Mouse (Mus musculus) thymus, adult 2 months (tissue): ENCODE measurements around the gene Foxm1. TPM values are rescaled to one million over a fixed set of nuclear protein-coding genes. Genes with fewer than 3 reads are reported as not detected.

Source experiments
- DNase-seq: peaks from one replicate; pipeline ENCODE4 v3.0.0; 2021
- H3K27ac ChIP-seq: fragments of 200-500 bp; 2 replicates; pipeline ENCODE4 v1.5.1; 2012; ENCODE audit warnings: low read length, control low read depth; ENCODE audit not compliant: control insufficient read depth, insufficient read depth
- H3K27me3 ChIP-seq: fragments of 200-500 bp; 2 replicates; pipeline ENCODE4 v1.6.1; 2012; ENCODE audit warnings: mild to moderate bottlenecking, low read length, moderate library complexity, mixed read lengths; ENCODE audit not compliant: control insufficient read depth, insufficient read depth
- H3K36me3 ChIP-seq: fragments of 200-500 bp; 2 replicates; pipeline ENCODE4 v1.6.1; 2012; ENCODE audit warnings: mild to moderate bottlenecking, low read length, moderate library complexity; ENCODE audit not compliant: control insufficient read depth, insufficient read depth
- H3K4me1 ChIP-seq: fragments of 200-500 bp; replicated peaks from 2 replicates; pipeline ENCODE4 v1.6.1; 2012; ENCODE audit warnings: low read length; ENCODE audit not compliant: control insufficient read depth, insufficient read depth
- H3K4me3 ChIP-seq: fragments of 200-500 bp; 2 replicates; pipeline ENCODE4 v1.5.1; 2012; ENCODE audit warnings: mild to moderate bottlenecking, low read length, control low read depth, moderate library complexity; ENCODE audit not compliant: control insufficient read depth, insufficient read depth
- CTCF ChIP-seq: fragments of 200-500 bp; IDR thresholded peaks from 2 replicates; pipeline ENCODE4 v1.5.1; 2012; ENCODE audit warnings: mild to moderate bottlenecking, control low read depth, low read length, moderate library complexity, borderline replicate concordance; ENCODE audit not compliant: control insufficient read depth, poor library complexity, insufficient read depth; ENCODE audit errors: extremely low read depth
- POLR2A ChIP-seq: fragments of 200-500 bp; IDR thresholded peaks from 2 replicates; pipeline ENCODE4 v1.6.1; 2012; ENCODE audit warnings: mild to moderate bottlenecking, low read length, control low read depth, moderate library complexity; ENCODE audit not compliant: control insufficient read depth, poor library complexity, insufficient read depth; ENCODE audit errors: extremely low read depth
- WGBS: fragments of 180-500 bp; shearing (Covaris S2); methylation state at CpG from one replicate; pipeline ENCODE4 v1.1.7; 2018; 5-methylcytosine and 5-hydroxymethylcytosine counted together
- polyA plus RNA-seq: library from polyadenylated mRNA; depleted of rRNA; stranded (reverse); fragments of >200 nt; gene quantifications from 2 replicates; pipeline ENCODE4 v1.2.3, GENCODE M21; 2012

Foxm1 gene
- polyA plus RNA-seq, 1 experiment = 115 TPM

DNA sequence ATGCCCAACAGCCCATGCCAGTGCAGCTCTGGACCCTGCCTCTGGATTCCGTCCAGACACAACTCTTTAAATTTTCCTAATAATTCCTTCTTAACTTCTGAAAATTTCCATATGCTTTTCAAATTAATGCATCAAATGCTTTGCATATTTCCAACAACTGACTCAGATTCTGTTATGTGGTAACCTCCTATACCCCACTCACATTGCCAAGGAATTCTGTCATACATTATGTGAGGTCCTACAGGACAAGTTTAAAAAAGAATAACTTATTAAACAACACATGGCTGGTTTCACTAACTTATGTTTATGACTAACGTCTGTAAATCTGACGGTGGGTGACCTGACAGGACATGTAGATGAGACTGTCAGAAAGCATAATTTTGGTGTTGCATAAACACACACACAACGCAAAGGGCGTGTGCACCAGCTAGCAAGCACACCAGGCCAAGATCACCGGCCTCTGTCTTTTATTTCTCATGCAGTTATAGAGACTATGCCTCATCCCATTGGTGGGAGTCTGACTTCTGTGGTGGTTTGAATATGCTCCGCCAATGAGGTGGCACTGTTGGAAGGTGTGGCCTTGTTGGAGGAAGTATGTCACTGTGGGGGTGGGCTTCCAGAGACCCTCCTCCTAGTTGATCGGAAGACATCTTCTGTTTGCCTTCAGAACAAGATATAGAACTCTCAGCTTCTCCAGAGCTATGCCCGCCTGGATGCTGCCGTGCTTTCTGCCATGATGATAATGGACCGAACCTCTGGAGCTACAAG is 20.6 kb upstream of the Foxm1 start:
- no peaks in the 10 kb centered on the region for H3K27me3 ChIP-seq
- no peak overlapping the region for H3K4me3 ChIP-seq
- 95% methylated on average over 11 of the region's 11 CpGs for WGBS
- no peak overlapping the region for H3K27ac ChIP-seq
- no peak for DNase-seq
- no peaks in the 10 kb centered on the region for H3K4me1 ChIP-seq
- TF ChIP-seq POLR2A (no peak), CTCF (no peak)
- H3K36me3 ChIP-seq = no peaks in the 10 kb centered on the region

DNA sequence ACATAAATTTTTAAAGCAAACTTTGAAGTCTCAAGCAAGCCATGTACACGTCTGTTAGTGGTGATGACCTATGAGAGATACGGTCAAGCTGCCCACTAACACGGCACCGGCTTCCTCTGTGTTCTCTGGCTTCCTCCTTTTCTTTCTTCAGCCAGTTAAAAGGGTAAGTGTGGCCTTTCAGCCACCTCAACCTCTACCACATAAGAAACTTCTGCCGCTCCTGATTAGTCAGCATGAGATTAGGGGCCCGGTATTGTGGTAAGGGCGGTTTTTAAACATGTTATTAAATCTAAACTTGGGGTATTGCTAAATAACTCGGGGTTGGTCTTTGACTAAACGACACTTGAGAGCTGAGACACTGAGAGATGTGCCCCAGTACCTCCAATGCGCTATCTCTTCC is 17.1 kb upstream of the Foxm1 start:
- 15% methylated on average over 10 of the region's 10 CpGs for WGBS
- Histone ChIP-seq H3K36me3 (no peaks in the 10 kb centered on the region), H3K4me3 (no peak overlapping the region), H3K27me3 (no peaks in the 10 kb centered on the region), H3K27ac (no peak overlapping the region), H3K4me1 (peaks cover 3% of the 10 kb centered on the region)
- TF ChIP-seq POLR2A = no peak
- no peak for TF ChIP-seq CTCF
- no peak for DNase-seq

DNA sequence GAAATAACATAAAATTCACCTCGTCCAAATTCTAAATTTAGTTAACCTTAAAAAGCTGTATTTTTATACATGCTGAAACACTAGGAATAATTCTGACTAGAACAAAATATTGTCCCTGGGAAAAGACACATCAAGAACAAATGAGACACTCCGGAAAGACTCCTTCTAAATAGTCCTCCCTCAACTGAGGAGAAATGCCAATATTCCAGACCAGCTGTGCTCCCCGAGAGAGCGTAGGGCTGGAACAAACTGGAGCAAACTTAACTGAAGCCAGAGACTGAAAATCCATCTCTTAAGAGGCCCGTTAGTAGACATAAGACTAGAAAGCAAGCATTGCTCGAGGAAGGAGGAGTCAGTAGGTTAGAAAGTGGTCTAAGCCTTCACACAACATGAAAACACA is 16.0 kb upstream of the Foxm1 start:
- no peak for DNase-seq
- Histone ChIP-seq H3K27me3 (no peaks in the 10 kb centered on the region), H3K27ac (no peak overlapping the region), H3K4me1 (peaks cover 3% of the 10 kb centered on the region), H3K36me3 (no peaks in the 10 kb centered on the region), H3K4me3 (no peak overlapping the region)
- WGBS = 90% methylated on average over 6 of the region's 6 CpGs
- TF ChIP-seq CTCF (no peak), POLR2A (no peak)

DNA sequence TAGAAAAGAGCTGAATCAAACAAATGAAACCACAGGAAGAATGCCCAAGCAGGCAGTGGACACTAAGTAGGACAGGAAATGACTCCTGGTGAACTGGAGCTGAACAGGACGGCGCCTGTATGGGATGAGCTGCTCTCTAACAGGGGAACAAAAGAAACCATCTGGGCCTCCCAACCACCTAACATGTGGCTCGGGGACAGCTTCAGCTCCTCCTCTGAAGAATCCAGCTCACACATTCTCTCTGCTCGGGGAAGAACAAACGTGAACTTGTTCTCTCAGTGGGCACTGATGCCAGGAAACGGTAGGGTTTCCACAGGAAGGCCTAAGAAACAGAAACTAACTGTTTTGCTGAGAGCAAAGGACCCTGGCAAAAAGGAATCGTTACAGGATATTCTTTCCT is 13.1 kb upstream of the Foxm1 start:
- no peaks in the 10 kb centered on the region for H3K36me3 ChIP-seq
- H3K4me3 ChIP-seq = no peak overlapping the region
- peaks cover 3% of the 10 kb centered on the region for H3K4me1 ChIP-seq
- peak overlapping the region; percentile 56; the same call in 1 of the 2 replicates for H3K27ac ChIP-seq
- H3K27me3 ChIP-seq = no peaks in the 10 kb centered on the region
- DNase-seq = no peak
- WGBS = 15% methylated on average over 7 of the region's 7 CpGs
- no peak for TF ChIP-seq CTCF
- TF ChIP-seq POLR2A = no peak

DNA sequence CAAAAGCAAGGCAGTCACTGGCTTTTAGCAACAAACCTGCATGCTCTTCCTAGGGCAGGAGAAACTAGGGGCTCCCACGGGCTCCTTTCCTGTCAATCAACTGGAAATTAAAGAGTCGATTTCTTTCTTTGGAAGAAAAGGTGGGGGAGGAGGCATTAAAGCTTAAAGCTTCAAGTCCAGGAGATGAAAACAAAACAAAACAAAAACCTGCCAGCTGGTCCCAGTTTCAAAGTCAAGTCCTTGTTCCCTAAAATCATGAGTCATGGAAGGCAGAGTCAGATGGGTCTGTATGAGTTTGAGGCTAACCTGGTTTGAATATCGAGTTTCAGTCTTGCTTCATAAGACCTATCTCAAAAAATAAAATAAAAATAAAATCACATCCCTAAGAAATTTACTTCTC is 8.6 kb upstream of the Foxm1 start:
- Histone ChIP-seq H3K4me1 (peaks cover 10% of the 10 kb centered on the region), H3K4me3 (no peak overlapping the region), H3K27ac (no peak overlapping the region), H3K27me3 (no peaks in the 10 kb centered on the region; the same call in 1 of the 2 replicates), H3K36me3 (peaks cover 5% of the 10 kb centered on the region; the same call in 1 of the 2 replicates)
- TF ChIP-seq POLR2A (no peak), CTCF (no peak)
- no peak for DNase-seq
- 74% methylated on average over 3 of the region's 3 CpGs for WGBS

DNA sequence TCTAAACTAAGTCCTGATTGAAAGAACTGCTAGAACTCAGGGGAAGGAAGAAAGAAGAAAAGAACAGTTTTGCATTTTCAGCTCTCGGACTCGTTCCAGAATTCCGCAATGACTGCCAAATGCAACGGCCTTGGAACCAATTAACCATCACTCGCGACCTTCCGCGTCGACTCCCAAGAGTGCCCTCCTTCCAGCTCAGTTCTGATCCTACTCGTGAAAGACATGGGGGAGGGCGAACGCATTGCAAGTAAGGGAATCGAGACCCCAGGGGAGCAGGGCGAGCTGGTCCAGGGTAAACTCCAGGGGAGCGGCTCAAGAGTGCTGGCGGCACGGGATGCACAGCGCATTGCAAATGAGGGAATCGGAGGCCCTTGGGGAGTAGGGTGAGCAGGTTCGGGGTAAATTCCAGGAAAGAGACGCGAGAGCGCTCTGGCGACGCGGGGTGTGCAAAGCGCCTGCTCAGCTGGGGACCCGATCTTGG is 7.5 kb upstream of the Foxm1 start:
- no peak for DNase-seq
- Histone ChIP-seq H3K36me3 (peaks cover 5% of the 10 kb centered on the region; the same call in 1 of the 2 replicates), H3K4me3 (peak overlapping the region; percentile 65), H3K27me3 (no peaks in the 10 kb centered on the region; the same call in 1 of the 2 replicates), H3K27ac (no peak overlapping the region), H3K4me1 (peaks cover 7% of the 10 kb centered on the region)
- WGBS = 4% methylated on average over 28 of the region's 28 CpGs
- no peak for TF ChIP-seq CTCF
